Mouse (Mus musculus): ENCODE results near the gene Nanos3.

Nanos3 gene

GRCm38 (mm10) chr8:84185117-84185516 lies at the start of gene Nanos3:
Gene Nanos3, minus strand, starts transcription at chr8:84185217.
- no peak for DNase-seq

- DNase-seq, result no peak
Observed at GRCm38 (mm10) chr8:84233055-84233454, 48.0 kb upstream of the Nanos3 start.

- DNase-seq, result no peak
Observed at GRCm38 (mm10) chr8:84230735-84231134, 45.7 kb upstream of the Nanos3 start.

- DNase-seq, result no peak
Observed at GRCm38 (mm10) chr8:84223322-84224029, 38.5 kb upstream of the Nanos3 start.

- no peak for DNase-seq
Observed at GRCm38 (mm10) chr8:84222566-84223165, 37.6 kb upstream of the Nanos3 start.

- no peak for DNase-seq
Observed at GRCm38 (mm10) chr8:84220105-84220504, 35.1 kb upstream of the Nanos3 start.

- no peak for DNase-seq
Observed at GRCm38 (mm10) chr8:84218143-84218542, 33.1 kb upstream of the Nanos3 start.

- DNase-seq, result no peak
Observed at GRCm38 (mm10) chr8:84217206-84217605, 32.2 kb upstream of the Nanos3 start.

- DNase-seq, result no peak
Observed at GRCm38 (mm10) chr8:84213277-84213676, 28.3 kb upstream of the Nanos3 start.

DNA sequence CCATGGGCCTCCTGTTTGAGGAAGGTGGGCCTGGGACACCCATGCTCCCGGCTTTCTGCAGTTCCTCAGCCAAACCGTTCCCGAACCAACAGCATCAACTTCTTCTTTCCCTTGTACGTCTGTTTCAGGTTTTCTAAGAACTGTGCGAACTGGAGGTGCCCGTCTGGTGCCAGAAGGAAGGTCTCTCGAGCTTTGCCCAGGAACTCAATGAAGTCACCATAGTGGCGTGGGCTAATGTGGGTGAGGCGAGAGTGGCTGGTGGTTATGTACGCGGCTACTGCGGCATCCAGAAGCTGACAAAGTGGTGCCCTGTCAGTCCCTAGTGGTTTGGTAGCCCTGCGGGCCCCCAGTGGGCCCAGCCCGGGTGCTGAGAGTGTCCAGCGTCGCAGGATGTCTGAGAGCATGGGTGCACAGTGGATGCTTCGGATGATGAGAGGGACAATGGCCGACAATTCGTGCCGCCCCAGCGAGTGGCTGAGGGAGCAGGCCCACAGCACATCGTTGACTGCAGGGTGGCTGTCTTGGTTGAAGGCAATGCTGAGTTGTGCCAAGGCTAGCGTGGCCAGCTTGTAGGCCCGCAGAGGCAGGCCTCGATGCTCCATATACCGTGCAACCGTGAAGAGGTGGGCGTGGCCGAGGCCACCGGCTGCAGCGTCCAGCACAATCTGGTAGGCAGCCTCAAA lies 27.0 kb upstream of the Nanos3 start:
- DNase-seq, result no peak

DNA sequence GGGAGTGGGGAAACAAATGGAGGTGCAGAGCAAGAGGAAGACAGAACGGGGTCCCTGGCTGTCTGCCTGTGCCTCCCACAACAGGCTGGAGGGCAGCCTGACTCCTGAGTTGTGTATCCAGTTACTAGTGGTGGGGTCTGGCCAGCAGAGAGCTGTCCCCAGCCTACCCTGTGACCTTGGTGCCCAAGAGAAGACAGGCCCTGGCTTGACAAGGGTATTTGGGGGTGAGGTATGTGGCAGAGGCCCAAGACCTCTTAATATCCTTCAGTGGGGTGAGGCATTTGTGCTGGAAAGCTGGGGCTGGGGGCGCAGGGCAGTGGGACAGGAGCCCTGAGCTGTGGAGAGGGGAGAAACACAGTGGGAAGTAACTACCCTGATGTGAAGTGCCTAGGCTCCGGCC lies 26.2 kb upstream of the Nanos3 start:
- DNase-seq, result no peak

GRCm38 (mm10) chr8:84210167-84210791 lies 25.3 kb upstream of the Nanos3 start:
- DNase-seq, result peak; percentile 88 to 92

GRCm38 (mm10) chr8:84208381-84209380 lies 23.7 kb upstream of the Nanos3 start:
- no peak for DNase-seq

DNA sequence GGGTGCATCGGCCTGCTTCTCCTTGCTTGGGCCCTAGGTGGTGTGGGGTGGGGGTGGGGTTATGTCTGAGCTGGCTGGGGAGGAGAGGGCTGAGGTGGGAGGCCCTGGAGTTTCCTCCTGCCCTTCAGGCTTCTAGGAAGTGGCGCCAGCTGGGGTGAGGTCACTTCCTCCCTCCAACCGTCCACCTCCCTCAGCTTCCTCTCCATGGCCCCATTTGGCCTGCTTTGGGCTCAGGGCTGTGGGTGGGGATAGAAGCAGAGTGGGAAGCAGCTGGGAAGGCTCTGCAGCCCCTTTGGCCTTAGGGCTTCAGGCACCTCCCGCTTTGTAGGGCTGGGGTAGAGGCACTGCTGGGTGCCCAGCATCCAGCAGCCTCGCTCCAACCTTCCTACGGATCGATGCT lies 22.8 kb upstream of the Nanos3 start:
- no peak for DNase-seq

- DNase-seq, result no peak
Observed at GRCm38 (mm10) chr8:84206666-84207065, 21.6 kb upstream of the Nanos3 start.

DNA sequence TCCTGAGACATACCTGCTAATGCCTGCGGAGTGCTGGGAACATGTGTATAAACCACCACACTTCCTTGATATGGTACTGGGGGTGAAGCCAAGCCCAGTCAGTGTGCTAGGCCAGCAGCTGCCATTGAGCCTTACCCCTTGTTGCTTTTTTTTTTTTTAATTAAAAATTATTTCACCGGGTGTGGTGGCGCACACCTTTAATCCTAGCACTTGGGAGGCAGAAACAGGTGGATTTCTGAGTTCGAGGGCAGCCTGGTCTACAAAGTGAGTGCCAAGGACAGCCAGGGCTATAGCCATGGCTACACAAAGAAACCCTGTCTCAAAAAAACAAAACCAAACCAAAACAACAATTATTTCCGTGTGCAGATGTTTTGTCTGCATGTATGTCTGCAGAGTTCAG lies 20.1 kb upstream of the Nanos3 start:
- no peak for DNase-seq

DNA sequence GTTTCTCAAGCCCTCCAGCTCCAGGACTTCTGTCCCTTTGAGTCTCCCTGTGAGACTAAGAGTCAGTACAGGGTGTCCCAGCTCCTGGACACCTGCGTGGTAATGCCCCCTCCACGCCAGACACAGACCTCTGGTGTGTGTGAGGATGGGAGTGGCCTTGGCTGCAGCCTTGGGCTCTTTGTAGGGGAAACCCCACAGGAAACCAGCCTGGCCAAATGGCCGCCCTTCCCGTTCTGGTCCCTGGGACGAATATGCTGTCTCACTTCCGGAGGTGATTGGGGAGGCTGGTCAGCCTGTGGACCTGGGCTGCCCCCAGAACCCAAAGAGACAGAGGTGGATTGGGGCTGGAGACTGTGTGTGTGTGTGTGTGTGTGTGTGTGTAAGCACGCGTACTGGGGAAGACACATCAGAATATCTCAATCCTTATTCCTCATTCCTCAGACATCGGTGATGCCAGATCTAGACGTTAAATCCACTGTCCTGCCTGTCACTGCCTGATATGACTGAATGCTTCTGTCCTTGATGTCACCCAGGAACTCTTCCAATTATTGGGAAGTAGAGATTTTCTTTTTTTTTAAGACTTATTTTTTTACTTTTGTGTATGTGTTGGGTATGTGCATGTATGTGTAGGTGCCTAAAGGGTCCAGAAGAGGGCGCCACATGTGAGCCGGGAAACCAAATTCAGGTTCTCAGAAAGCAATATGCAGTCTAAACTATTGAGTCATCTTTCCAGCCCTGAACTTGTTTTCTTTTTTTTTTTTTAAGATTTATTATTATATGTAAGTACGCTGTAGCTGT lies 19.2 kb upstream of the Nanos3 start:
- DNase-seq, result no peak

DNA sequence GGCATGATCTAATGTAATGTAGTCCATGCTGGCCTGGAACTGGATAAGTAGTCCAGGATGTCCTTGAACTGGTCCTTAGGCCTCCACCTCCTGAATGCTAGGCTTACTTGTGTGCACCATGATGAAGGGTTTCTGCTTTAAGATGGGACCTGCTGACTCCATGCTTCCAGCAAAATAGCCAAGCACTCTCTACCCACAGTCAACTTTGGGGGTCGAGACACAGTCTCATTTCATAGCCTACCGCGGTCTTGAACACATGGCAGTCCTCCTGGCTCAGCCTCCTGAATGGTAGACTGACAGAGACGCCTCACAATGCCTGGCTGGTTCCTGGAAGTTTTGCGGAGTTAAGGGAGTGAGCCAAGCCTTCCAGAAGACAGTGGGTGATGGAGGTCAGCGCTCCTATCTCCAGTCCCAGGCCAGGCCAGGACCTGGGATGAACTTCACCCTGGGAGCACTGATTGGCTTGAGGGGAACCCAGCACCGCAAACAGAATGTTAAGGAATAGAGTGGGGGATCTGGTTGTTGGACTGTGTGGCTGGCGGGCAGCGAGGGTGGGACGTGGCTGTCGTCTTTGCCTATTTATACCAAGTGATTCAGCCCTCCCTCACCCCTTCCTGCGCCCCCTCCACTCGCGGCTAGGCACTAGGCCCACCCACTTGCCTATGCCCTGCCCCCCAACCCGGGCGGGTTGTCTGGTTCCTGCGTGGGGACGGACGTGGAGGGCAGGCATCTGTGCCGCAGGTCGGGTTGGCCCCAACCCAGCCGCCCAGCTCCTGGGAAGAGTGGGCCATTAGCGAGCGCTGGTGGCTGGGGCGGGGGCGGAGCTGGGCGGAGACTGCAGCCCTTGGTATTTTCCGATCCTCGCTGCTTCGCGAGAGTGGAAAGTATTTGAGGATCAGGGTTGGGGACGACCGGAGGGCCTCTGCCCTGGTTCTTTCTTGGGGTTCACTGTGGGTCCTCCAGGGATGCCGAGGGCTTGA lies 18.2 kb upstream of the Nanos3 start:
- peak in 1 of 2 experiments; percentile 60 for DNase-seq

DNA sequence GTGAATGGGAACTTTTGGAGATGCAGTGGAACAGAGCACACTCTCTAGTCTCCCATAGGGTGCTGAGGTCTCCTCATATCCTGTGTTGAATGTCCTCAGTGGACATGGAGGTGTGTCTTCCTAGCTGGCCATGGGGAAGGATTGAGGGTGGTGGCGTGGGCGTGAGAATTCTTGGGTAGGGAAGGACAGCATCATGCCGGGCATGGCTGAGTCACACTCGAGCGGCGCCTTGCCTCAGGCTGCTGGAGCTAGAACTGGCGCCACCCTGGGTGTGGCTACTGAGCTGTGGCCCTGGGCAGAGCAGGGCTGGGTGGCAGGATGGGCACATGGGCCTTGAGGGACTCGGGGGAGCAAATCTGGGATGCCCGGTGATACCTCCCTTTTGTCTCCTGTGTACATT lies 17.4 kb upstream of the Nanos3 start:
- DNase-seq, result no peak

DNA sequence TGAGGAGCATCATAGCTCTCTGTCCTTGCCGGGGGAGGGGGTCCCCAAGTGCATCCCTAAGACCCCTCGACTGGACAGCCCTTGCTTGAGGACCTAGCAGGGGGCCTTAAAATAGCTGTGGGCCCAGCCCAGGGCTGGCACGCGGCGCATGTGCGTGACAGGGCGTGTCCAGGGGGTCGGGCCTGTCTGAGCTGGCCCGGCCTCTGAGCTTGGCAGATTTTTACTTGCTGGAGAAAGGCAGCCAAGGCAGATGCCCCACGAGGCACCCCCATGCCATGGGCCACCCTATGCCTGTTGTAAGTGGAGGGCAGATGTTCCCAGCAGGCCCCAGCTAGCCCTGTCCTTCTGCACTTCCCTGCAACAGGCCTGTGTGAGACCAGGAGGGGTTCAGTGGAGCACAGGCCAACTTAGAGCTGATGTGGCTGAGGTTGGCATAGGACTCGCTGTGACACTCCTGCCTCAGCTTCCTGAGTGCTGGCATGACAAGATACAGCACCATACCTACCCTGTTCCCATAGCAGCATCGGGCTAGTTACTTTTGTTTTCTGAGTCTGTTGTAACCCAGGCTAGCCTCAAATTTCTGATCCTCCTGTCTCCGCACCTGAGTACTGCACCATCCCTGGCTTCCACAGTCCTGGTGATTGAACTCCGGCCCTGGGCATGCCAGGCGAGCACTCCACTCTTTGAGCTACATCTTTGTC lies 16.7 kb upstream of the Nanos3 start:
- no peak for DNase-seq

Measured in cerebellum, postnatal 25 days (tissue).